Mouse (Mus musculus): ENCODE data around the gene Arl6ip5. TPM values are rescaled to one million over a fixed set of nuclear protein-coding genes. Genes with fewer than 3 reads are reported as not detected.

Gene Arl6ip5
- total RNA-seq, 2 experiments from 2014 or later = 36.5 to 47.9 TPM

DNA sequence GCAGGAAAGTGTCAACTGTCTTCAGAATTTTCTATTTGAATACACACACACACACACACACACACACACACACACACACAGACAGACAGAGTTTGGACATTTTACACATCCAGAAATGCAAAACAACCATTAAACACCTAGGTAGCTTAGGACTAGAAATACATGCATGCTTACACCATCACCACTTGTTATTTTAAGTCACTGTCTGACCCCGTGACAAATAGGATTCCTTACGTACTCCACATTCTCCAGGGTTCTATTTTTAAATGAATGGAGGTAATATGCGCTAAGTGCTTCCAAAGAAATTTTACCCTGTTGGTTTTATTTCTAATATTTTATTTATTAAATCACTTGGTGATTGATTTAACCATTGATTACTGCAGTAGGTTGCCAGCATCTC is 55.2 kb downstream of the Arl6ip5 start:
- no peak for ATAC-seq (replicated peaks; ENCODE audit: low FRiP score, low TSS enrichment, poor library complexity, severe bottlenecking)

DNA sequence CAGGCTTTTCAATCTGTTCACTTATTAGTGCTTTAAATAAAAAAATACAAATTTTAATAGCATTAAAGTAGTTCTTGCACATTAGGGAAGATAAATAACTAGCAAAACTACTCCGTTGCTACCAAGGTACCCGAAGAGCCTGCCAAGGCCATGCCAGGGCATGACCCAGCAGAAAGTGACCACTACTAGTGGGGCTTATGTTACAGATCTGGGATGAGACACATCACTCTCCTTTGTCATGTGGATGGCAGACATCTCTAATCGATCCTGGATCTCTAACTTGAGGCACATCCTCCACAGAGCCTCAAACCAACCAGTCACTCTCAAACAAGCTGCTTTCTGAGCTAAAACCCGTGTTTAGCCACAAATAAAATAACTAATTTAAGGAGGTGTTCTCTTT is 56.2 kb downstream of the Arl6ip5 start:
- ATAC-seq (replicated peaks; ENCODE audit: low FRiP score, low TSS enrichment, poor library complexity, severe bottlenecking) = no peak

DNA sequence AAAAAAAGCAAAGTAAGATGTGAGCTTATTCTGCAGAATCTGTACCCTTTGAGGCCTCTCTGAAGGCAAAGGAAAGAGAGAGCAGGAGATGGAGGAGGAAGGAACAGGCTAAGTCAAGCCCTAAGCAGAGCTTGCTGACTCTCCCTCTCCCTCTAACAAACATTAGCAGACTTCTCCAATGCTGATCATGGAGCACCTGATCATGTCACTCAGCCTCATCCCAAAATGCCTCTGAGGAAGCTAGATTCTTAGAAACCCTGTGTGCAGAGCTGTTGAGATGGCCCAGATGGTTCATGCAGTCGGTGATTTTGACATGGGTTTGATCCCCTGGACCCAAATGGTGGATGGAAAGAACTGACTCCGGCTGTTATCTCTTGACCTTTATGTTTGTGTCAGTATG is 56.6 kb downstream of the Arl6ip5 start:
- ATAC-seq (replicated peaks; ENCODE audit: low FRiP score, low TSS enrichment, poor library complexity, severe bottlenecking) = no peak

- ATAC-seq (replicated peaks; ENCODE audit: low FRiP score, low TSS enrichment, poor library complexity, severe bottlenecking) = no peak
Measured at GRCm38 (mm10) chr6:97269596-97269995, 59.1 kb downstream of the Arl6ip5 start.

- no peak for ATAC-seq (replicated peaks; ENCODE audit: low FRiP score, low TSS enrichment, poor library complexity, severe bottlenecking)
Measured at GRCm38 (mm10) chr6:97272349-97272748, 61.9 kb downstream of the Arl6ip5 start.

GRCm38 (mm10) chr6:97273058-97273710 is 62.7 kb downstream of the Arl6ip5 start:
- ATAC-seq (replicated peaks; ENCODE audit: low FRiP score, low TSS enrichment, poor library complexity, severe bottlenecking) = no peak

DNA sequence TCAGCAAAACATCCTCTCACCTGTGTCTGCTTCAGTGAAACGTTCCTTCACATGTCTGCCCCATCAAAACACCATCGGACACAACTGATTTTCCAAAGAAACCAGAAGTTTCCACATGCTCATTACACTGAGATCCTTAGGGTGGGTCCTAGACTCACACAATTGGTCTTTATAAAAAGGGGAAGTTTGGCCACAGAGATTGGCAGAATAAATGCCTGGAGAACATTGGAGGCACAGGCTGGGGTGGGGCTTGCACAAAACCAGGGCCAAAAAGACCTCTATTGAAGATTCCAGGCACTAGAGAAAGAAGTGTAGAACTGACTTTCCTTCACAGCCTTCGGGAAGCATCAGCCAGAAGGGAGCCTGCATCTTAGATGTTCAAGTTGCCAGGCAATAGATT is 63.3 kb downstream of the Arl6ip5 start:
- ATAC-seq (replicated peaks; ENCODE audit: low FRiP score, low TSS enrichment, poor library complexity, severe bottlenecking) = no peak

- no peak for ATAC-seq (replicated peaks; ENCODE audit: low FRiP score, low TSS enrichment, poor library complexity, severe bottlenecking)
Measured at GRCm38 (mm10) chr6:97275760-97276159, 65.3 kb downstream of the Arl6ip5 start.

- no peak for ATAC-seq (replicated peaks; ENCODE audit: low FRiP score, low TSS enrichment, poor library complexity, severe bottlenecking)
Measured at GRCm38 (mm10) chr6:97276366-97276765, 65.9 kb downstream of the Arl6ip5 start.

- no peak for ATAC-seq (replicated peaks; ENCODE audit: low FRiP score, low TSS enrichment, poor library complexity, severe bottlenecking)
Measured at GRCm38 (mm10) chr6:97276890-97277497, 66.5 kb downstream of the Arl6ip5 start.

GRCm38 (mm10) chr6:97278014-97278787 is 67.7 kb downstream of the Arl6ip5 start:
- peak; percentile 91 for ATAC-seq (replicated peaks; ENCODE audit: low FRiP score, low TSS enrichment, poor library complexity, severe bottlenecking)

DNA sequence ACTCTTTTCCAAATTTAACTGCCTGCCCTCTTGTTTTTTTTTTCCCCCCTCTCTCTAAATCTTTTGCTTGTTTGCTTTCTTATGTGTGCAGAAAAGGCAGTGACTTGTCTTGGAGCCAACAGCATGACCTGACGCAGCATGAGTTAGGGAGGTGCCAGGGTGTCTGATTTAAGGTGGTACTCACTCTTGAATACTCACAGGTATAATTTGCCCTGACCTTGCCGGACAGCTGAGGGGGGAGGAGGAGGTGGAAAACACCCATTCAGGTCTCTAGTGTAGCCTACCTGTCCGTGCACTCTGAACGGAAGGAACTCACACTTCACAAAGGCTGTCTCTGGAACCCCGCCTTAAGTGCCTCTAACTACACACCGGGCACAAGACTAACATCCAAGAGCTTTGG is 68.4 kb downstream of the Arl6ip5 start:
- no peak for ATAC-seq (replicated peaks; ENCODE audit: low FRiP score, low TSS enrichment, poor library complexity, severe bottlenecking)

Other genes with a start within 250 kb of the Arl6ip5 start
- not detected in 2 replicates for gene Fam19a4, start 150.3 kb upstream of the Arl6ip5 start, total RNA-seq (2014; fragmentation: Nextera tagmentation)
- not detected in 2 replicates for gene Fam19a4, start 150.3 kb upstream of the Arl6ip5 start, total RNA-seq (2017)
- 2.5 and 4.5 TPM in 2 replicates for gene Eogt, start 61.5 kb upstream of the Arl6ip5 start, total RNA-seq (2014; fragmentation: Nextera tagmentation)
- gene Eogt, start 61.5 kb upstream of the Arl6ip5 start, total RNA-seq (2017) = 8.3 and 9.9 TPM in 2 replicates
- 19.1 and 29.5 TPM in 2 replicates for gene Tmf1, start 31.6 kb upstream of the Arl6ip5 start, total RNA-seq (2014; fragmentation: Nextera tagmentation)
- 85.9 and 109 TPM in 2 replicates for gene Tmf1, start 31.6 kb upstream of the Arl6ip5 start, total RNA-seq (2017)
- 49.9 and 61.9 TPM in 2 replicates for gene Uba3, start 5.0 kb upstream of the Arl6ip5 start, total RNA-seq (2014; fragmentation: Nextera tagmentation)
- gene Uba3, start 5.0 kb upstream of the Arl6ip5 start, total RNA-seq (2017) = 66.3 and 104 TPM in 2 replicates
- gene Lmod3, start 42.1 kb downstream of the Arl6ip5 start, total RNA-seq (2014; fragmentation: Nextera tagmentation) = not detected in 2 replicates
- gene Lmod3, start 42.1 kb downstream of the Arl6ip5 start, total RNA-seq (2017) = not detected in 2 replicates